ENCODE assay signal across 8 mouse cellular contexts in the genomic region with DNA sequence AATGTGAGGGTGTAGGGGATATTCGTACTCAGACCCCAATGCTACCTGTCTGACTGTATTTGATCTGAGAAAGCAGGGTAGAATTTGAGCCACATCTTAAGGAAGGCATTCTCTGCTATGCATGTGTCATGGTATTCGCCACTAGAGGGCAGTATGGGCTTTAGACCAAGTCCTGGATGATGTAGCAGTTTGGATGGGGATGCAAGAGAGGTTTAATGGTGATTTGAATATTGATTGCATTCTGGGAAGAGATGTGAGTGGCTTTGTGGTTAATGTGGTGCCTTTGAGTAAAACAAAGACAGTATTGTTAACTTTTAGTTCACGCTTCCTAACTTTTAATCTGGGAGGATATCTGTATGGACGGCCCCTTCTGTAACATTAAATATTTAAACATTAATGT. TPM values are rescaled to one million over a fixed set of nuclear protein-coding genes. Genes with fewer than 3 reads are reported as not detected.
DNase-seq lines count a peak whose midpoint lies in the region; ATAC-seq and TF ChIP-seq lines count a peak whose summit lies in the region.
"Had no signal": no experiment of that assay in that cellular context is flagged by ENCODE, and none has a peak within 500 bp of the region (broad histone marks: within the 10 kb centered on the region; RNA-seq: fewer than 3 reads in every experiment).

No protein-coding gene starts in this region.

- ATAC-seq in activated CD4-positive, CD25-positive, alpha-beta regulatory T cell, adult 4 months = peak; percentile 45
- no peak for ATAC-seq in liver, embryonic 14.5 days (ENCODE audit: insufficient read depth)

- TF ChIP-seq CTCF in liver, embryonic 14.5 days (IDR thresholded peaks at IDR 0.05; ENCODE audit: low read depth) = peak; percentile 87

- H3K27me3 ChIP-seq in liver, embryonic 14.5 days (ENCODE audit: control insufficient read depth, insufficient read depth, low read length) = no peaks in the 10 kb centered on the region

- H3K4me2 ChIP-seq in liver, embryonic 14.5 days (ENCODE audit: low read depth) = no peak overlapping the region

- no peak overlapping the region for H3K4me3 ChIP-seq in liver, embryonic 14.5 days (ENCODE audit: insufficient read depth in 1 of 2, low read depth in 2 of 2, low read length in 2 of 2)

- 16% methylated on average over 4 of the region's 4 CpGs for WGBS in liver, embryonic 14.5 days (ENCODE audit: insufficient replicate concordance)

- DNase-seq in right cerebral cortex, adult 18-20 months = peak; percentile 39
- no peak for DNase-seq in right cerebral cortex, postnatal 4 days
- peak; percentile 53 to 66 for DNase-seq in cerebellum, postnatal 14 days
- DNase-seq in heart, postnatal 10 days = peak; percentile 50 to 59
- DNase-seq in liver, embryonic 14.5 days (ENCODE audit: low read depth in 3 of 3, low spot score in 3 of 3) = peak; percentile 40 to 61 (median 45)
- peak; percentile 19 for DNase-seq in right cerebral cortex, postnatal 14 days

- no peaks in the 10 kb centered on the region for H3K9me3 ChIP-seq in liver, embryonic 14.5 days (ENCODE audit: control insufficient read depth, low read length)

- H3K27ac ChIP-seq in liver, embryonic 14.5 days = no peak overlapping the region

- no peak for TF ChIP-seq EP300 in liver, embryonic 14.5 days (IDR thresholded peaks at IDR 0.05; ENCODE audit: low read depth)

- no peaks in the 10 kb centered on the region for H3K36me3 ChIP-seq in liver, embryonic 14.5 days (replicated peaks; ENCODE audit: control insufficient read depth, insufficient read depth, low read depth)

- no peaks in the 10 kb centered on the region for H3K4me1 ChIP-seq in liver, embryonic 14.5 days (replicated peaks; ENCODE audit: control insufficient read depth in 2 of 2, insufficient read depth in 2 of 2, low read length in 1 of 2)

- intact Hi-C loops in heart, postnatal 10 days (cut with DNase I) = loop anchor here (2.0 to 10.0 kb wide), 3 partner anchors 129 to 1028 kb away; no protein-coding TSS in a partner anchor

- H3K9ac ChIP-seq in liver, embryonic 14.5 days (replicated peaks) = no peak overlapping the region

RNA-seq across cellular contexts. Expression of a gene that starts 22.3 kb away (rescaled TPM):
- 10 to 100 TPM; 58.4 to 74.6 TPM for polyA plus RNA-seq in activated CD4-positive, CD25-positive, alpha-beta regulatory T cell, adult 4 months (2017; shearing (Covaris generic))
- not detected for total RNA-seq in heart, postnatal 10 days (2021)
- polyA plus RNA-seq in liver, embryonic 14.5 days (2012; rRNA removed) = 0.25 and 0.32 TPM in 2 replicates
- 0.67 and 1.0 TPM in 2 replicates for polyA plus RNA-seq in liver, embryonic 14.5 days (2014; fragmentation: Nextera tagmentation; extraction: Ambion mirVana)
- total RNA-seq: layer of hippocampus, adult 18-20 months had no signal

Comparison
In these comparisons a context has a peak if more than half of its experiments do, and no peak if none do; other contexts are left out.
1. RNA of a gene that starts 22.3 kb away (polyA plus RNA-seq): 58.4 to 74.6 TPM in activated CD4-positive, CD25-positive, alpha-beta regulatory T cell, adult 4 months; 0.25 to 1.0 TPM in liver, embryonic 14.5 days; every median in the first group is over 10 times any median in the second.